Mouse (Mus musculus): ENCODE results near the gene Hoxa7. TPM values are rescaled to one million over a fixed set of nuclear protein-coding genes. Genes with fewer than 3 reads are reported as not detected.

The Hoxa7 gene
- total RNA-seq, 2 experiments from 2014 or later = 0.16 to 0.45 TPM

- DNase-seq (ENCODE audit: low spot score in 2 of 2) = no peak
These were observed 18.2 kb upstream of the Hoxa7 start for GRCm38 (mm10) chr6:52239625-52240388.

GRCm38 (mm10) chr6:52238976-52239375 is 17.3 kb upstream of the Hoxa7 start:
- no peak for DNase-seq (ENCODE audit: low spot score in 2 of 2)

- DNase-seq (ENCODE audit: low spot score in 2 of 2) = no peak
These were observed 16.5 kb upstream of the Hoxa7 start for GRCm38 (mm10) chr6:52238155-52238545.

GRCm38 (mm10) chr6:52237346-52238154 is 15.9 kb upstream of the Hoxa7 start:
- DNase-seq (ENCODE audit: low spot score in 2 of 2) = no peak

- DNase-seq (ENCODE audit: low spot score in 2 of 2) = no peak
These were observed 15.2 kb upstream of the Hoxa7 start for GRCm38 (mm10) chr6:52236806-52237205.

GRCm38 (mm10) chr6:52235866-52236265 is 14.2 kb upstream of the Hoxa7 start:
- DNase-seq (ENCODE audit: low spot score in 2 of 2) = no peak

GRCm38 (mm10) chr6:52235267-52235666 is 13.6 kb upstream of the Hoxa7 start:
- DNase-seq (ENCODE audit: low spot score in 2 of 2) = no peak

- no peak for DNase-seq (ENCODE audit: low spot score in 2 of 2)
These were observed 12.9 kb upstream of the Hoxa7 start for GRCm38 (mm10) chr6:52234428-52235140.

GRCm38 (mm10) chr6:52233546-52234427 is 12.1 kb upstream of the Hoxa7 start:
- no peak for DNase-seq (ENCODE audit: low spot score in 2 of 2)

- DNase-seq (ENCODE audit: low spot score in 2 of 2) = no peak
These were observed 11.4 kb upstream of the Hoxa7 start for GRCm38 (mm10) chr6:52232984-52233545.

GRCm38 (mm10) chr6:52232568-52232965 is 10.9 kb upstream of the Hoxa7 start:
- DNase-seq (ENCODE audit: low spot score in 2 of 2) = no peak

- no peak for DNase-seq (ENCODE audit: low spot score in 2 of 2)
These were observed 10.4 kb upstream of the Hoxa7 start for GRCm38 (mm10) chr6:52231885-52232567.

GRCm38 (mm10) chr6:52230516-52231165 is 9.0 kb upstream of the Hoxa7 start, which contains the start of gene Hoxa9:
Gene Hoxa9 (minus strand): TSS chr6:52231089.
- DNase-seq (ENCODE audit: low spot score in 2 of 2) = no peak

GRCm38 (mm10) chr6:52229558-52230416 is 8.1 kb upstream of the Hoxa7 start:
- DNase-seq (ENCODE audit: low spot score in 2 of 2) = no peak

GRCm38 (mm10) chr6:52228475-52229465 is 7.1 kb upstream of the Hoxa7 start:
- DNase-seq (ENCODE audit: low spot score in 2 of 2) = no peak

GRCm38 (mm10) chr6:52227470-52228222 is 6.0 kb upstream of the Hoxa7 start:
- DNase-seq (ENCODE audit: low spot score in 2 of 2) = no peak
